Mouse (Mus musculus): Measurements from ENCODE around the gene Slc25a51.

Gene Slc25a51

GRCm38 (mm10) chr4:45408427-45409132 lies at the start of gene Slc25a51:
Gene Slc25a51, minus strand, starts transcription at chr4:45408766.
- peak; percentile 75 for DNase-seq (ENCODE audit: low spot score)

GRCm38 (mm10) chr4:45457543-45457942 lies 49.0 kb upstream of the Slc25a51 start:
- DNase-seq (ENCODE audit: low spot score): no peak

- DNase-seq (ENCODE audit: low spot score): no peak
These were observed 46.4 kb upstream of the Slc25a51 start for GRCm38 (mm10) chr4:45455001-45455400.

DNA sequence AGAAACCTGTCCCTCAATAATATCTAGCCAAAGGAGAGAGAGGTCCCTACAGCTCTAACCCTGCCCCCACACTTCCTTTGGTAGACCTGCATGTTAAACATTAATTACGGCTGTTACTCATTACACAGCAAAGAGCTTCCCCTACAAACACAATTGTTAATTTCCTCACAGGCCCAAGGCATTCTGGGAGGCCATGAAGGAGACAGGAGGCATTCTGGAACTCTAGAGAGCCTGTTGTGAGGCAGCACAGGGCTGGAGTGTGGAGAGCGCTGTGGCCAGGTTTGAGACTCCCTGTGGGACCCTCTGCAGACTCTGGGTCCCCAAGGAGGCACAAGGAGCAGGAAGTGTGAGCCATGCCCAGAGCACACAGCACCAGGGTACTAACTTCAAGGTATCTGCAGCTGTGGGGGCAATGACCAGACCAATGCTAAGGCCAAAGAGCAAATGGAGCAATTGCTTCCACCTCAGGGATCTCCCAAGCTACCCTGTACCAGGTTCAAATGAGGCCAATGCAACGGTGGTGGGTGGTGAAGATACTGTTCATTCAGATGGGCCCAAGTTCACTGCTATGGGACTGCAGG lies 44.8 kb upstream of the Slc25a51 start:
- DNase-seq (ENCODE audit: low spot score): no peak

GRCm38 (mm10) chr4:45452569-45453111 lies 44.1 kb upstream of the Slc25a51 start:
- DNase-seq (ENCODE audit: low spot score): no peak

DNA sequence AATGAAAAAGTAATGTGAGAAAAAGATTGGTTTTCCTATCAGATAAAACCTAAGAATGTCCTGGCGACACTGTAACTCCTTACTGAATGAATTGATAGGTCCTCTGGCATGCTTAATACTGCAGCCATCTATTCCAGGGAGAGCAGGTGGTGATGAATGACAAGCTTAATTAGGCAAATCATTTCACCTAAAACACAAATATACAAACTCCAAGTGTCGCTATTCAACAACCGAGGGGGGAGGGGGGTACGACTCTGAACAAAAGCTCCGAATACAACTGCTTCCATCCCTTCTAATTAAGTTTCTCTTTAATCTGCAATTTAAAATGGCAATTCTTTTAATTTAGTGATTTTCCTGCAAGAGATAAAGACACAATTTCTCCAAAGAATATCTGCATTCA lies 40.4 kb upstream of the Slc25a51 start:
- DNase-seq (ENCODE audit: low spot score): no peak

- DNase-seq (ENCODE audit: low spot score): no peak
These were observed 39.9 kb upstream of the Slc25a51 start for GRCm38 (mm10) chr4:45448481-45448880.

DNA sequence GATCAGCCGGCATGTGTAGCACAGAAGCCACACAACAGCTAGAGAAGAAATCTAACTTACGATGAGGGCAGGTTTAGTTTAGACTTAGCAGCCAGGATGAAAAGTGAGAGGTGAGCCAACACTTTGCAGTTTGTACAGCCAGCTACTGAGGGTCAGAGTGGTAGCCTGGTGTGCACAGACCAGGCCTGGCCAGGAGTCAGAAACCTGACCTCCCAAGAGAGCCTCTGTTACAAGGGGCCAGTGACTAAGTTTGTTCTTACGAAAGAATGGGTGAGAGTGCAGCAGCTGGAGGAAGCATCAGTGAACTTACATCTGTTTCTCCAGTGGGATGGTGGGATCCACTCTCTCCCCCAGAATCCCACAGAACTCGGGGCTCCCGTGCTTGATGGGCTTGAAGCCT lies 38.6 kb upstream of the Slc25a51 start:
- DNase-seq (ENCODE audit: low spot score): no peak

DNA sequence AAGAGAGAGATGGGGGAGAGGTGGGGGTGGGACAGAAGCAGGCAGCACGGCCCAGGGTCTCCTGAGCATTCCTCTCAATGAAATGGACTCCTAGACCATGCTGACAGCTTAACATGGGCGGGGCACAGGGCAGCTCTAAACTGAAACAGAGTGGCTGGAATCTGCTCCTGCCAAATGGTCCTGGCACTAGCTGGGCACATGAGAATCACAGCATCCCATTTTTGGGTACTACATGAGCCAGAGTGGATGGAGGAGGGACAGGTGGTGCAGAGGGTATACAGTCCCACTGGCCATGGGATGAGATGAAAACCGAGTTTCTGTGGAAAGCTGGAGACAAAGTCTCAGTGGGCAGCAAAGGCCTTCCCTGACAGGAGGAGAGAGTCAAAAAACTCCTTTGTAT lies 36.7 kb upstream of the Slc25a51 start:
- DNase-seq (ENCODE audit: low spot score): no peak

- no peak for DNase-seq (ENCODE audit: low spot score)
These were observed 36.2 kb upstream of the Slc25a51 start for GRCm38 (mm10) chr4:45444813-45445212.

DNA sequence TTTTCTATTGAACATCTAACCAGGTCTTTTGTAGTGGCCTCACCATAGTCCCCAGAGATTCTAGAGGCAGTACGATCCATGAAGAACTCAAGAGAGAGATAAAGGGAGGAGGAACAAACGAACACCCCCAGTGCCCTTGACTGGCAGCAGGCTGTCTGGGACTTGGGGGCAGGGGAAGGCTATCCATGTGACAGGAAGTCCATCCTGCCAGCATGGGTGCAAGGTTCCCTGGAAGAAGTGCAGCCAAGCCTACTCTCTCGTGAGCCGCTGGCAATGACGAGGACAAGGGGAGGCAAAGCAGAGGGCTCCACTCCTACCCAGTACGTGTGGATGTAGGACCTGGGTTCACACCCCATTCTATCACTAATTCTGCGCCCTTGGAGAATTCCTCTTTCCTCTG lies 35.1 kb upstream of the Slc25a51 start:
- no peak for DNase-seq (ENCODE audit: low spot score)

DNA sequence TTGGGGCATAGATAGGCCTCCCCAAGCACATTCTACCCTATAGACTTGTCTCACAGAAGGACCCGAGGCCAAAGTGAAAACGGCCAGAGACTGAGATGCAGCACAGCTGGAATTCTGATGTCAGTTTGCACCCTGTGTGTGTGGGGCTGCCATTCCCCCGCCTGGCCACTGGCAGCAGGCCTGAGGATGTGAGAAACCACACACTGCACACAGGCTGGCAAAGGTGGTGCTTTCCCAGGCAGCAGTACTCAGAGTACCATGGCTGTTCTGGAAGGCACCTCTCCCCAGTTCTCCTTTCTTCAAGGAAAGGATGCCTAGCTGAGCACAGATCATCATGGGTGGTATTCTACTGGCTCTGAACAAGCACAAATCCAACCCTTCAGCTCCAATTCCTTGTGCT lies 33.7 kb upstream of the Slc25a51 start:
- DNase-seq (ENCODE audit: low spot score): no peak

DNA sequence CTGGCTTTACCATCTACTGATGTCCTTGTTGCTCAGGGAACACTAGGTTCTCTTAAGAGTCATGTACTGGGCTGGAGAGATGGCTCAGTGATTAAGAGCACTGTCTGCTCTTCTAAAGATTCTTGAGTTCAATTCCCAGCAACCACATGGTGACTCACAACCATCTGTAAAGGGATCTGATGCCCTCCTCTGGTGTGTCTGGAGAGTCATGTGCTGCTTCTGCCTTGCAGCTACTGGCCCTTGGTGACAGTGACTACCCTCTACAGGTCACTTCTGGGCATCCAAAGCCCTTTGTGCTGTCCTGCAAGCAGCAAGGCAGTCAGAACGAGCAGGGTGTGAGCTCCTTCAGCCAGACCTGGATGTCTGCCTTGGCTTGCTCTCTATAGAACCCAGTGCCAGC lies 33.2 kb upstream of the Slc25a51 start:
- no peak for DNase-seq (ENCODE audit: low spot score)

- DNase-seq (ENCODE audit: low spot score): no peak
These were observed 30.7 kb upstream of the Slc25a51 start for GRCm38 (mm10) chr4:45439281-45439680.

GRCm38 (mm10) chr4:45437010-45437409 lies 28.4 kb upstream of the Slc25a51 start:
- DNase-seq (ENCODE audit: low spot score): no peak

DNA sequence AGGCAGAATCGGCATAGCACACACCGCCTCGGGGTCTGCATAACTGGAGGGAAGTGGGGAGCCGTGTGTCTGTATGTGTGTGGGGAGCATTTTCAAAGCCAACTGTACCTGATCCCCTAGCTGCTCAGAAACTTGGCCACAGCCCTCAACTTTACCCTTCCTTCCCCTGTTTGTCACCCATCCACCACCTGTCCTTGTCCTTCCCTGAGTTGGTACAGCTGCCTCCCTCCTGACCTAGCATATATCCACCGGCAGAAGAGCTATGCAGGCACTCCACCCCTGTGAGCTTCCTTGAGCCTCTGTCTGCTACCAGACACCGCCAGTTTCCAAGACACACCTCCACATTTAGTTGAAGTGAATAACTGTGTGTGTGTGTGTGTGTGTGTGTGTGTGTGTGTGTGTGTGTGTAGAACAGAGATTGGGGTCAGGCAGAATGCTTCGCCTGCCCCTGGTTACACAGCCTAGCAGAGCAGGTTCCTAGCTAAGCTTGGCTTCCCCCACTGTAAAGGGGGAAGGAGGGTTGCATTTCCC lies 27.9 kb upstream of the Slc25a51 start:
- no peak for DNase-seq (ENCODE audit: low spot score)

DNA sequence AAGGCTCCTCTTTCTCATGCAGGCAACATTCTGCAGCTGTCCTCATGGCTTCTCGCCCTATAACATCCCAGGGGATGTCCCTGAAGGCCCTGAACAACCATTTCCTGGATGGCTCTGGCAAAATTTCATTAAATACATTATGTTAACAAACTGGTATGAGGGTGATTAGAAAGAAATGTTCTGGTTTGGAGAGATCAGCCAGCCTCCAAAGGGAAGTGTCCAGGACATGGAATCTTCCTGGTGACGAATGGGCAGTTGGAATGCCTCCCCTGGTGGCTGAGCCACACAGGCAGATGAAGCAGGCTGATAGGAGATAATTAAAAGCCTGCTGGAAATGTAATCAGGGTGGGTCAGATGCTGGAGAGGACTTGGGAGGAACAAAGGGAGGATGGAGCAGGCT lies 27.3 kb upstream of the Slc25a51 start:
- DNase-seq (ENCODE audit: low spot score): no peak

DNA sequence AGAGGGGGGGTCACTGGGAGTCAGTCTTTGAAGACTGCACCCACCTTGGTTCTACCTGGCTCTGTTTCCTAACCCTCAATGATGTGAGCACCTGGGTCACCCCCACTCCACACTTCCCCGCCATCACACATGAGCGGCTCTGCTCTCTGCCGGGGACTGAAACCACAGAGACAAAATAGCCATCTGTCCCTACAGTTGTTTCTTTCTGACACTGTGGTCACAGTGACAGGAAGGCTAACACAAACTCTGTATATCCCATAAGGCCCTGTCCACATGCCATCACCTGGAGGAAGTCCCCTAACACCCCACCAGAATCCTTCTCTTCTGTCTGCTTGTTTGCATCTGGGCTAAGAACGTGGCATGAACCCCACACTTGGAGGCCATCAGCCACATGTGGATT lies 26.1 kb upstream of the Slc25a51 start:
- DNase-seq (ENCODE audit: low spot score): no peak

- no peak for DNase-seq (ENCODE audit: low spot score)
These were observed 25.5 kb upstream of the Slc25a51 start for GRCm38 (mm10) chr4:45434071-45434470.

DNA sequence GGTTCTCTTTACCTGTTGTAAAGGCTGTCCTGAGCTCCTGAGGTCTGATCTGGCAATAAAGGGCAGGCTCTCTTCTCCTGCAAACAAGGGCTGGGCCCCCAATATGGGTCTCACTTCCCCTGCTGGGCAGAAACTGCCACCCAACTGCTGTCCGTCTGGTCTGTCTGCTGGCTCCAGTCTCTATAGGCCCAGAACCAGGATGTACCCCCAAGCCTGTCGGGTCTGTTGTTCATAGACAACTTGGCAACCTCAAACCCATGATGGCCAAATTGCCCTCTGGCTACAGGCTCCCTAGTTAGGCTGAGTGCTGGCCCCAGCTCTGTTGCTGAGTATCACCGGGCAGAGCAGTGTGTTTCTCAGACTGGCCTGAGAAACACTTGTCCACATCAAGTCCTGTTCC lies 23.2 kb upstream of the Slc25a51 start:
- no peak for DNase-seq (ENCODE audit: low spot score)

DNA sequence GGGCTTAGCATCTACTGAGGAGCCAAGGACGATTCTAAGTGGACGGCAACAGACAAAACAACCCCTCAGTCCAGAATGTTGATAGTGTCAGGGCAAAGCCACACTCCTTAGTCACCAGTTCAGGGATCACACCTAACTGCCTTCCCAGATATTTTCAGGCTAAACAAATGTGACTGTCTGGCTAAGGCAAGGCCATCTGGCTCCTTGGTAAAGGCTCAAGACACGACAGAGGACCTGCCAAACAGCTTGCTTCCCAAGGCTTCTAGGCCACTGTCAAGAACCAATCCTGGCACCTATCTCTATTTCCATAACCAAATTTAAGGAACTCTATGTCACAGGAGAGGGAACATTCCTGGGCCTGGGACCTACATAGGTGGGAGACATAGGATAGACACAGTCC lies 22.8 kb upstream of the Slc25a51 start:
- no peak for DNase-seq (ENCODE audit: low spot score)

DNA sequence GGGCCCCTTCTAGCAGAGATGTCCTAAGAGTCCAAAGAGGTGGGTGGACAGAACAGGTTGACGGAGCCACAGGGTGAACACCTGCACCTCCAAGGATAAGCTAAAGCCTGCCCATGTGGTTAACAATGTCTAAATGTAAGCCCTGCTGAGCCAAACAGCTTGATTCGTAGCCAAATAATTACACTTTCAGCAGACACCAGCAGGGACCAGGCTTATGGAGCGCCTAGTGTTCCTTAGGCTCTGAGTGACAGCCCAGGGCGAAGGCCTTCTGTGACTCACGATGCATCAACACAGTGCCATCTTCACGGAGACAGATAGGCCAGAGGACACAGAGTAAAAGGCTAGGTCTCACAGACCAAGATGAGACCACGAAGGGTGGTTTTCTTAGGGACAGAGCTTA lies 20.9 kb upstream of the Slc25a51 start:
- no peak for DNase-seq (ENCODE audit: low spot score)

DNA sequence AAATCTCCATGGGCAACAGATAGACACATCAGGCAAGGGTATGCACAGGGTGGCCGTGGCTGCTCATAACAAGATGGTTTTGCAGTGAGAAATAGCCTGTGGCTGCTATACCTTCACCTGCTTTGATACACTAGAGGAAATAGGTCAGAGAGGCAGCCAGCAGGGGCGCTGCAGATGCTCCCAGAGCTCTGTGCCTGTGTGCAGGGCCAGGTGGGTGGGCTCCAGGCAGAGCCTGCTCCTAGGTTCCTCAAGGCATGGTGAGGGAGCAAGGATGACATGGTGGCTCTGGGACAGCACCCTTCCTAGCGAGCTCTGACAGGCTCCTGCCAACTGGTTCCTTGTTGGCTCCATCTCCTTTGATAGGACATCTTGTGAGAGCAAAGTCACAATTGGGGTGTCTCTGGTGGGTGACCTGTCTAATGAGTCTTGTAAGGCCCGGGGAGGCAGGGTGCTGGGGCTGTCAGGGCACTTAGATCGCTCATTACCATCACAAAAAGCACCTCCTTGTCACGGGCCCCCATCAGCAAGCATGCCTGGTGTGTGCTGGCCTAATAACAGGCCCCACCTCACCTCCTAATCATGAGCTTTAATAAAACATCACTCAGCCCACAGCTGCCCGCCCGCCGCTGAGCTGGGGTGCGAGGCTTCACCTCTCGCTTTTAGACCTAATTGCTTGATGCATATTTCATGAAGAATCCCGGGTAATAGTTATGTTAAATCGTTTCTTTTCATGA lies 18.3 kb upstream of the Slc25a51 start:
- no peak for DNase-seq (ENCODE audit: low spot score)

Measured in ovary, postnatal 10 days (tissue).